Mouse (Mus musculus): ENCODE data around the gene Tubg2. TPM values are rescaled to one million over a fixed set of nuclear protein-coding genes. Genes with fewer than 3 reads are reported as not detected.

Gene Tubg2
- total RNA-seq, 2 experiments from 2014 or later: 39.9 to 40.7 TPM

DNA sequence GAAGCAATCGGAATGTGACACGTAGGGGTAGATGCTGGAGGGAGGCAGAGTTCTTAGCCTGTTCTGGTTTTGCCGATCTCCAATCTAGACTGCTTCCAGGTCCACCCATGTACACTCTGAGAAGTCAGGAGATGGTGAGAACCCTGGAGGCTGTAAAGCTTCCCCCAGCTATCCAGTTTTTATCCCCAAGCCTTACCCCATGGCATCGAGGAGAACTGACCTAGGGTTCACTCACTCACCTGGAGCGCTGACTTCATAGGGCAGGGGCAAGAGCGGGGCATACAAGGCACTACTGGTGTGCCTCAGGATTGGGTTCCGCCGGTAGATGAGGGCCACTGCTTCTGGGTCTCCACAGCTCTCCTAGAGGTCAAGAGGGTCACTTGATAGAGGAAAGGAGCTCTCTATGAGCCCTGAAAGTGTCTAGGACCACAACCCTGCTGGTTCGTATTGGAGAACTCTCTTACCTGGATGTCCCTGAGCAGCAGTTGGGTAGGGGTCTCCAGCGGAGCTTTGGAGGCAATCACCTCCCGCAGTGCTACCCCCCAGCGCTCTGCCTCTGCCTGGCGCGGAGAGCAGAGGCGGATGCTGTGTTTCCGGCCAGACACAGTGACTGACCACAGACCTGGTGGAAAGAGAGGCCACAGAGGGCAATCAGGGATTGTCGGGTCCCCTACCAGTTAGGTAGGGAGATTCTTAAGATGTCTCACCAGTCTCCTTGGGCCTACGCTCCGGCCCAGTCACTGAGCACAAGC, 11.7 kb downstream of the Tubg2 start:
- DNase-seq: no peak

DNA sequence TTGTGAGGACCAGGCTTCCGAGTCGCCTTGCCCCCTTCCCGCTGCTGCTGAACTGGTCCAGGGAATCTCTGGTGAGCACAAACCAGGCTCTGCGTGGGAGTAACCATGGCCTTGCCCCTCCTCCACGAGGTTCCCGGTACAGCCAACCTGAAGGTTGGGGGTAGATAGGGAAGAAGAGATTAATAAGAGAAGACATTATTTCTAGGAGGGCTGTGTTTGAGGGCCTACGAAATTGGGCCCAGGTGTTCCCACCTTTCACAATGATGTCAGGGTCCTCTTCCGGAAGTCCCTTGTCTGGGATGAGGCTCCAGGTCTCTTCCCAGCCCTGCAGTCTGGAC, 12.2 kb downstream of the Tubg2 start:
- no peak for DNase-seq

DNA sequence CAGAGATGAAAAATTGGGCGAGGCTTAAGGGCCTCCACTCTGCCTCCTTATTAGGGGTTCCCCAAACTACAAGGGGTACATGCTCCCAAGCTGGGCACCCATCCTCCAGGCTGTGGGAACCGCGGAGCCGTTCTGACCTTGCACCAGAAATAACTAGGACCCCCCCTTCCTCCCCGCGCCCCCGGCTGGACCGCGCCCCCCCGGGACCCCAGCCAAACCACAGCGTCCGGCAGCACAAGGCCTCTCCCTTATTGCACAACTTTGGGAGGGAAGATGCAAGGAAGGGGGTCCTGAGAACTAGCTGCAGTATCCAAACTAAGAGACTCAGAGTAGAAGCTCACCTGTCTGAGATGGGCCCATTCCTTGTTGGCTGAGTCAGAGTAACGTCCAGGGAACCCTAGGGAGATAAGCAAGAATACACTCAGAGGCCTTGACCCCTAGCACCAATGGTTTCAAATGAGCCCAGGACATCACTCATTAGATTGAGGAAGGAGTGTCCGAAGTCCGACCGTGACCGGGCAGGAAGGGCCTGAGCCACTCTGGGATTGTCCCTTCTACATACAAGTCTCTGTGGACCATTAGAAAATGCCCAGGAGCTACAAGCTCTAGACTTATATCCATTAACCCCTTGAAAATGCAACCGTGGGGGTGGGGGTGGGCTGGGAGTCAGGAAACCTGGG, 12.7 kb downstream of the Tubg2 start:
- no peak for DNase-seq

DNA sequence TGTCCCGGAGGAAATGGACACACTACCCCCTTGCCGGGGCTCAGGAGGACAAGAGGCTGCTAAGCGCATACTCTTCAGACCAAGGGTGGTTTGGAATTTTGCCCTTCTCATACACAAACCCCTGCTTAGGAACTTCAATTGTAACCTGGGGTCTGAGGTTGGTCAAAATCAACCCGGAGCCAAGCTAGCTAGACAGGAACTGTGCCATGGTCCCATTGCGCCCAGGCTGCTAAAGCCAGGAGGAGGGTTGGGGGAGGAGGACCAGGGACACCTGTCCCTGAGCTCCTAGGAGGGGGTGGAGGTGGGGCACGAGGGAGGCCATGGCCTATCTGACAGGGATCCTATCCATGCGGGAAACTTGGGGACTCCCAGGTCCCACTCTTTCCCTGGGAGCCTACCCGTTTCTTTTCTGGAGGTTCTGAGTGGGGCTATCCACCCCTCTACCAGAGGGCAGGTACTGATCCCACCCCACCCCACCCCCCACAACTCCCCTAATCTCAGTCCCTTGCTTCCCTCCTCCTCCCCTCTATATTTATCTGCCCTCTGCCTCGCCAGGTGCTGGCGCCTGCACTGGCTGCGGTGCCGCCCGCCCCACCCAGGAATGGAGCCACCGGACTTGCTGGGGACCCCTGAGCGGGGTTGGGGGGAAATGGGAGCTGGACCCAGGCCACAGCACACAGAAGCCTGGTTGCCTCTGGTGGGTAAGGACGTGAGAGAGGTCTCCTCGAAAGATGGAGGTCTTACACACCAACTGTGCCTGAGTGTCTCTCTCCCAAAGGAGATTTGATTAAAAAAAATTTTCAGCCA, 13.8 kb downstream of the Tubg2 start:
- DNase-seq: no peak

DNA sequence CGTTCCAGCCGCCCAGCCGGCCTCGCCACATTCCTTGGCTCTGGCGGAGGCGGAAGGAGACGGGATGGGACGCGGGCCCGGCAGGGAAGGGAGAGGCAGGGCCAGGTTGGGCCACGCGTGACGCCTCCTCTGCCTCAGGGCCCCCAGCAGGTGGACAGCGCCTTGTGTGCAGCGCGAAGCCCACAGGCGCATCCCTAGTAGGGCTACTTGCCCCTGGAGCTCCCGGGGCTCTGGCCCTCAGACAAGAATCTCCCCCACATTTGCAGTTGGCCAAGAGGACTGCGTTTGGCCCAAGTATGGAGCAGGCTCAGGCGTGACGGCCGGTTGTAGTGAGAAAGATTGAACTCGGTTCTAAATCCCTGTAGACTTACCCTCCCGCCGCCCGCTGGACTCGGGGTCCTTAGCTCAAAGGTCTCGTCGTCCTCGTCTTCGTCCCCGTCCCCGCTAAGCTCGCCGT, 14.7 kb downstream of the Tubg2 start, which contains the start of gene Cntnap1:
Cntnap1 (plus strand) TSS at position 170 of the 457 bp plus-strand sequence.
- no peak for DNase-seq

DNA sequence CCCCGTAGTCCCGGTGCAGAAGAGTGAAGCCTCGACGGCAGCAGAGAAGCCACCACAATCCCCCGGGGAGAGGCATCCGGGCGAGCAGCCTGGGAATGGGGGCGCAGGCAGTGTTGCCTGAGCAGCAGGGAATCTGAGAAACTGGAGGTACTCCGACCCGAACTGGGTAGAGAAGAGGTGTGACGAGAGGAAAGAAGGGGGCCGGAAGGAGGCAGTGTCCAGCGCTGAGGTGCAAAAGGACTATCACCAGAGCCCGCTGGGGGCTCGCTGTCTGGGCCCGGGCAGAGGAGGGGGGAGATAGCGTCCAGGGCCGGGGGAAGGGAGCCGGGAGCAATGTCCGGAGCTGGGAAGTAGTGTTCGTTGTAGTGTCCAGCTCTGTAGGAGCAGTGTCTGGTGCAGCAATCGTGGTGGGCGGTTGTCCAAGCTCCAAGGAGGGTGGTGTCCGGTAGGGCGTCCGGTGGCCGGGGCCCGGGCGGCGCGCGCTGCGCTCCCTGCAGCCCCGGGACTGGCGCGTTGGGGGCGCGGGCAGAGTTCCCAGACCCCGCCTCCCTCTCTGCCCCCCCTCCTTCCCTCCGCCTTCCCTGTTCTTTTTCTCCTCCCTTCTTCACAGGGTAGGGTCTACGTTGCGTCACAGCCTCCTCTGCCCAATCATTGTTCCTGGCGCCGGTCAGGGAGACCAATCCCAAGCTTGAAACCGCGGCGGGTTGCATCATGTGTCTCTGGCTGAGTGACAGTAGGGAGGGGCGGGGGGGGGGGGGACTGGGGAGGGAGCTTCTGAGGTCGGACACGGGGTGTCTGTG, 15.3 kb downstream of the Tubg2 start, which contains the start of gene Plekhh3:
Plekhh3 (minus strand) TSS at position 541 of the 800 bp plus-strand sequence.
- peak; percentile 91 to 92 for DNase-seq

DNA sequence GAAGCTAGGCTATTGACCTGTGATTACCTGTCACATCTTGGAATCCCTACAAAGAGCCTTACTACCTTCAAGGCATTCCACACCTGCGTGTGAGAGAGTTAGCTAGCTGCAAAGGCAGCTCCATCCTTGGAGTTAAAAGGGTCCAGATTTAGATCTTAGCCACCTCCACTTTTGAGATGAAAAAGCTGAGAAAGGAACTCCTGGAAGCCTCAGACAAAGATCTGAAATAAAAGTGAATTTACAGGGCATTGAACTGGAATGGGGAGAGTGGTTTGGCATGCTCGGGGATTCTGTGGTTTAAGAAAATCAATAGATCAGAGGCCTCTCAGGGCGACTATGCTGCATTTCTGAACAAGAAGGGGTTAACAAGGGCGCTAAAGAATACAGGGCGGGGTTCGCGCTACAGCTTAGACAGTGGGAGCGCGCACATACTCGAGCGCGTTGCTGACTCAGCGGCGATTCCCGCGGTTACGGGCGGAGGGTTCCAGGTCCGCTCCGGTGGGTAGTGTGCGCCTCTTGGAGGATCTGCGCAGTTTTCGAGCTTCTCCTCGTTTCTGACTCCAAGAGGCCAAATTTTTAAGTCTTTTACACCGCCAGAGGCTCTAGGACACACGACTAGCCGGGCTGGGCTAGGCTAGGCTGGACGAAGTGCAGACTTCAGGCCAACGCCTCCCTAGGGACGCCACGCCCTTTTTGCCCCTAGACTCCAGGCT, 16.2 kb downstream of the Tubg2 start:
- DNase-seq: peak; percentile 60 to 64

DNA sequence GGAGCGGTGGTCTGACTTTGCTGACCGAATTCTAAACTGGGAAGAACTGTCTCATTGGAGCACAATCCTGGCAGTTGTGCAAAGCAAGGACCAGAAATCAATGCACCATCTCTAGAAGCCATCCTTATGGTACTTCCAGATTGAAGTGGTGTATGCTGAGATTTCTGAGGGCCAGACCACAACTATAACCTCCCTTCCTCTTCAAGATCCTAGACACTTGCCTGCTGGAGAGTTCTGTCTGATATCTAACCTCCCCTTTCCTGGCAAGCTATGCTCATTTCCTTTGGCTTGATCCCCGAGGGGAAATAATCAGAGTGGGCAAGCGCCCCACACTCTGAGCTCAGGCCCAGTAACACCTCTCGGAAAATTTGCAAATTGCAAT, 16.7 kb downstream of the Tubg2 start:
- no peak for DNase-seq

DNA sequence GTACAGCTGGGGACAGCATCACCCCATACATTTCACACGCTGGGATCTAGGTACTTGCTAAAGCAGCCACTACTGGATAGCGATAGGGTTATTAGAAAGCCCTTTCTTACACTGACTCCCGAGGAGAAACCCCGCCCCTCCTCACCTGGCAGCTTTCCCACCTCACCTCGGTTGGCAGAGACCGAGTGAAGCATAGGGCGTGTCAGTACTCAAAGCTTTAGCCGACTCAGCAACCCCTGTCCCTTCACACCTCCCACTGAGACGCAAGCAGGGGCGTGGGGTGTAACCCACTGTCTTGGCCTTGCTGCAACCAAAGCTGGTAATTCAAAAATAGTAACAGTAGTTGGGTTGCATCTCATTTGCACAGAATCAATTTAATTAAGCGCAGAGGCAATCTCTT, 17.4 kb downstream of the Tubg2 start:
- DNase-seq: no peak

DNA sequence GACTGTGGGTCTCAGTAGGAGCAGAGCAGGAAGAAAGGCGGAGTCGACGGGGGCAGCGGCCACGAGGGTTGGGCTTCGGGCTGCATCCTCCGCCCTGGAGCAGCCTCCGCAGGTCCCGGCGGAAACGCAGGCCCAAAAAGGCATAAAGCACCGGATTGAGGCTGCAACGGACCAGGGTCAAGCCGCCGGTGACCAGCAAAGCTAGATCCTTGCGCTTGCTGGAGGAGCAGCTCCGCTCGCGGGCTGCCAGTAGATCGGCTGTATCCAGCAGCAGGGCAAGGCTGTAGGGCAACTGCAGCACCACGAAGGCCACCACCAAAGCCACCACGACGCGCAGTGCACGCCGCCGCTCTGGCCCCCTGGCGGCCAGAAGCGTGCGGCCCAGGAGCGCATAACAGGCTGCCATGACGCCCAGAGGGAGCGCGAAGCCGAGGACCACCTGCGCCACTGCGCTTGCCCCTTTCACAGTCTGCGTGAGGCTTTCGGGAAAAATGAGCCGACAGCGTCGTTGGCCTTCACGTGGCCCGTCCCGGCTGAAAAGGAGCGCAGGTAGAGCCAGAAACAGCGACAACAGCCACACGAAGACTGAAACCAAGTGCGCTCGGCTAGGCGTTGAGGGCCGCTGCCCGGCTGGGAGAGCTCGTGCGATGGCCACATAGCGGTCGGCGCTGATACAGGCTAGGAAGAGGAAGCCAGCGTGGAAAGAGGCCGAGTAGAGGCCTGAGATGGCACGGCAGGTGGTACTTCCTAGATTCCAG, 18.1 kb downstream of the Tubg2 start:
- DNase-seq: peak; percentile 63 to 67

DNA sequence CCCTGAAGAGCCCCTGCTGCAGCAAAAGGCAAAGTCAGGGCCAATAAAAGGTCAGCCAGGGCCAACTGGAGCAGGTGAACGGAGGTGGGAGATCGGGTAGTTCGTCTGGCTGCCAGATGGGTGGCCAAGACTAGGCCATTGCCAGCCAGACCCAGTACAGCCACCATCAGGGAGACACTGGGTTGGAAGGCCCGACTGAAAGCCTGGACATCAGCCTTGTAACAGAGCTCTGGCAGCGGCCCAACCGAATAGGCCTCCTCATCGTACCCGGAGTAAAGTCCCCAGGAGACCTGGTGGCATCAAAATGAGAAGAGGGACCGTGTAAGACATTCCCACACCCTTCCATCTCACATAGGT, 18.7 kb downstream of the Tubg2 start:
- no peak for DNase-seq

DNA sequence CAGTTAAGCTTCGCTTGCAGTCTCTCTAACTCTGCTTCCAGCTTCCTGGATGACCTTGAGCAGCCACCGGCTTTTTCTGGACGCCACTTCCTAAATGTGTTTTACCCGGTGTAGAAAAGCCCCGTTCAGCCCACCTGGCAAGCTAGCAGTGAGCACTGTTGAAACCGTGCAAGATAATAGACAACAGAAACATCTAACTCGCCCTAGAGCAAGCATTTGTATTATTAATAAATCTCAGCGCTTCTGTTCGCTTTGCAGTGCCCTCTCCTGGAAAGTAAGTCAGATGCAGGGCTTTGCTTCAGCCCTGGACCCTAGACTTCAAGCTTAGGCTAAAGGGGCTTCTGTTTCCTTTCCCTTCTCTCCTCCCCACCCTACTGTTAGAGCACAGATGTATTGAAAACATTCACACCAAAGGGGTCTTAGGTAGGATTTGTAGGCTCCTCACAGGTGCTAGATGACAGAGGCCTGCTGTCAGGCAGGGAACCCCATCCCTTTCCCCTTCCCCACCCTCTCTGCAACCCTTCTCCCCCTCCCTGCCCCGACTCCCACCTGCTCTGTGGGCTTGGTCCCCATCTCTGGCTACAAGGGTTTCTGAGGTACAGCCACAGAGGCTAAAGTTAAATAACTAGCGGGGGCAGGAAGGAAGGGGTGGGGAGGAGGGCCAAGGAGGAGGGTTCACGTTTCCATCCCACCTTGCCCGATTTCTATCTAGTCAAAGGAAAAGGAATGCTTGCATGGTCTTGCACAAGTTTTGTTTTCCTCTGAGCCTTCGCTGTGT, 19.3 kb downstream of the Tubg2 start, which contains the start of gene Ccr10:
Ccr10 (minus strand) TSS at position 593 of the 778 bp plus-strand sequence.
- DNase-seq: no peak

DNA sequence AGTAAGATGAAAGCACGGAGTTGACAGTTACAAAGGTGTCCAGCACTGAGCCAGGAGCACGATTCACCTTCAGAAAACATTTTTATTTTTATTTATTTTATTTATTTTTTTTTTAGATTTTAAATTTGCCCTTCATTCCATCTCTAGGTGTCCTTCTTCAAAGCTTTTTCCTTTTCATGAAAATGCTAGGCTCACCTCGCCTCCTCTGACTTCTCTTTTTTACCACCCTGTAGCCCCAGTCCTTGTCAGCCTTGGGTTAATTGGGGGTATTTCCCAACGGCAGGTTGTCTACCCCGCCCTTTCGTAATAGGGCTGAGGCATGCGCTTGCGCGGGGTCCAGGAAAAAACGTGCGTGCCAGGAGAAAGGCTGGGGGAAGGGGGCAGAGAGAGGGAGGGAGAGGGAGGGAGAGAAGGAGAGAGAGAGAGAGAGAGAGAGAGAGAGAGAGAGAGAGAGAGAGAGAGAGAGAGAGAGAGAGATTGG, 20.0 kb downstream of the Tubg2 start:
- peak; percentile 58 to 63 for DNase-seq

DNA sequence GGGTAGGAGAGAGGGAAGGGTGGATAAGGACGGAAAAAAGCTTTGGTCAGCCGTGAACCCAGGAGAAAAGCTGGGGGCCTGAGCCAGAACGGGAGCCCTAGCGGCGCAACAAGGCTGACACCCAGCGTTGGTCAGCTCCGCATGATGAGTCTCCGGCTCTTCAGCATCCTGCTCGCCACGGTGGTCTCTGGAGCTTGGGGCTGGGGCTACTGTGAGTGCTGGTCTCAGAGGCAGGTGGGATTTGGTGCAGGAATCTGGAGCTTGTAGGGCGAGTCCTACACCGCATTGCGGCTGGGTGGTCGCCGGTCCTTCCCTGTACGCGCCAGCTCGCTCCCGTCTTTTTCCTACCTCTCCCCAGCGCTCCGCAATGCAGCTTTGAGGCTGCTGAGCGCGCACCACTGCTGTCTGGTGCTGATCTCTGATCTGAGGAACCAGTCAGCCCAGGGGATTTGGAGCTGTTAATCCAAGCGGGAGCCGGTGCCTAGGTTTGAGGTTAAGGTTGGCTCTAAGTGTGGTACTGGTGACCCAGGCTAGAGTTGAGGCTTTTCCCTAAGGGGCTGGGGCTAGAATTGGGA, 20.5 kb downstream of the Tubg2 start:
- DNase-seq: peak; percentile 52 to 54

DNA sequence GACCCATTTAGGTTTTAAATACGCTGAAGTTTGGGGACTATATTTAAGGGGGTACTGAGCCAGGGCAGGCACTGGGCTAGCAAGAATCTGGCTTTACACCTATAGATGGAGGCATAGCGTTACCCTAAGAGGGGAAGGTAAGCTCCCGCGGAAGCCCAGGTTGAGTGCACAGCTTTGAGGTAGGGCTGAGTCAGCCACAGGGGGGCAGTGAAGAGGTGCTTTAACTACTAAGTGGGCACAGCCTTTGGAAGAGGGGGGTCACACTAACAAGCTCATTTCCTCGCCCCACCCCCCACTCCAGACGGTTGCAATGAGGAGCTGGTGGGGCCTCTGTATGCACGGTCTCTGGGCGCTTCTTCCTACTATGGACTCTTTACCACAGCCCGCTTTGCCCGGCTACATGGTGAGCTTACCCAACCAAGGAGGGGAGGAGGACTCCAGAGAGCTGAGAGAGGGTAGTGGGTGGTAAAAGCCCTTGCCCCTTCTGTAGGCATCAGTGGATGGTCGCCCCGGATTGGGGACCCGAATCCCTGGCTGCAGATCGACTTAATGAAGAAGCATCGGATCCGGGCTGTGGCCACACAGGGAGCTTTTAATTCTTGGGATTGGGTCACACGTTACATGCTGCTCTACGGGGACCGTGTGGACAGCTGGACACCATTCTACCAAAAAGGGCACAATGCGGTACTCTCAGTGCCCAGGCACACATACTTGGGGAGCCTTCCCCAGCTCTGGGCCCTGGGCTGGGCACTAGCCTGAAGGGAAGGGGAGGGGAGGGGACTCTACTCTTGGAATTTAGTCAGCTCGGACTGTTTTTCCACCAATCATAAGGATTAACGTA, 21.4 kb downstream of the Tubg2 start:
- peak; percentile 63 to 71 for DNase-seq

DNA sequence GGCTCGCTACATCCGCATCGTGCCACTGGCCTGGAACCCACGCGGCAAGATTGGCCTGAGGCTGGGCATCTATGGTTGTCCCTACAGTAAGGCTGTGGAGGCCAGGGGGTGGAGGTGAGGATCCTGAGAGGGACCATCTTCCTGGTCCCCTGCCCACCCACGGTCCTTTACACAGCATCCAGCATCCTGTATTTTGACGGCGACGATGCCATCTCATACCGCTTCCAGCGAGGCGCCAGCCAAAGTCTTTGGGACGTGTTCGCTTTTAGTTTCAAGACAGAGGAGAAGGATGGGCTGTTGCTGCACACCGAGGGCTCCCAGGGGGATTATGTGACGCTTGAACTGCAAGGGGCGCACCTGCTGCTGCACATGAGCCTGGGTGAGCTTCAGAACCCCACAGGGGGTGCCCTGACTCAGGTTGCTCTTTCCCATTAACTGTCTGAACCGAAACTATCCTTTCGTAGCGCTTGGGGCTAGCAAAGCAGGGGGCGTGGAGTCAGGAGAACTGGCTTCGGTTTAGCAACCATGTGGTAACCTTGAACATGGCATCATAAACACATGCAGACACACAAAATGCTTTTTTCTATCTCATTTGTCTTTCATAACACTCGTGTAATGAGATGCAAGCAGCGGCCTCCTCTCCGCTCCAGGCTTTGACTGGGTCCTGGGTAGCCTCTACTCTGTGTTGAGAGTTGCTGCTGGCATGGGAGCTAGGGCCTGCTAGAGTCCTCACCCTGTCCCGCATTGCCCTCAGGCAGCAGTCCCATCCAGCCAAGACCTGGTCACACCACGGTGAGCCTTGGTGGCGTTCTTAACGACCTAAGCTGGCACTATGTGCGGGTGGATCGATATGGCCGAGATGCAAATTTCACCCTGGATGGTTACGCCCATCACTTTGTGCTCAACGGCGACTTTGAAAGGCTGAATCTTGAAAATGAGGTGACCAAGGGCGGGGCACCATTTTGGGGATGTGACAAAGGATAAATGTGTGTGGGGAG, 22.7 kb downstream of the Tubg2 start:
- no peak for DNase-seq

DNA sequence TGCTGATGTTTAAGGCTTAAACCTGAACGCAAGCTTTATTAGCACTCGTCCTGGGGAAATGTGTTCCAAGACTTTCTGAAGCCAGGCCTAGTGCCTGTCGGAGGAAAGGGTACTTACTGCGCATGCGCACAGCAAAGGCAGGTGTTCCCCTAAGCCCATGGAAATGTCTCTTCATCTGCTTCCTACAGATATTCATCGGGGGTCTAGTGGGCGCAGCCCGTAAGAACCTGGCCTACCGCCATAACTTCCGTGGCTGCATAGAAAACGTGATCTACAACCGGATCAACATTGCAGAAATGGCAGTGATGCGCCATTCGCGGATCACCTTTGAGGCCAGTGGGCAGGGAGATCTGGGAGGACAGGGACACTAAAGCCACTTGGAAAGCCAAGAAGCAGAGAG, 23.6 kb downstream of the Tubg2 start:
- DNase-seq: no peak
